Mouse (Mus musculus): ENCODE results near the gene Katnal1. TPM values are rescaled to one million over a fixed set of nuclear protein-coding genes. Genes with fewer than 3 reads are reported as not detected.

Katnal1 gene
- 40.2 and 40.7 TPM in 2 replicates for polyA plus RNA-seq (2015; fragmentation: Nextera tagmentation; extraction: Ambion mirVana)

DNA sequence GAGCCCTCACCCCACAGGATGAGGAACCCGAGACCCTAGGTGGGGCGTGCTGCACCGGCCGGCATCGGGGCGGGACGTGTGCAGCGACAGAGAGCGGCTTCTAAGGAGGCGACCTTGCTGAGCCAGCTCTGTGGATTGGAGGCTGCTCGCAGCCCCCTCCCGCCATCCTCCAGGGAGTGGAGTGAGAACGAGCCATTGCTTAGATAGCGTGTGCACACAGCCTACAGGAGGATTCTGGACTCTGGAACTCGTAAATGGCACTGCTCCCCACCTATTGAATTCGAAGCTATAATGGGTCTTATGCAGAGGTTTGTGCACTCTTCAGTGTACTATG is at the start of gene Katnal1:
Katnal1 (minus strand) TSS at position 205 of the 334 bp plus-strand sequence.
- H3K4me2 ChIP-seq (ENCODE audit: low read length), result peak within 1 kb of the TSS; percentile 65
- H3K27ac ChIP-seq (ENCODE audit: low read length), result peak within 1 kb of the TSS; percentile 99
- 2% methylated on average over 16 of the region's 16 CpGs for WGBS
- peak within 1 kb of the TSS; percentile 72 for H3K4me3 ChIP-seq (ENCODE audit: low read depth, low read length)
- no peaks in the 10 kb centered on the region for H3K36me3 ChIP-seq (ENCODE audit: control insufficient read depth, insufficient read depth, low read length)
- H3K27me3 ChIP-seq (ENCODE audit: control insufficient read depth, insufficient read depth, low read depth, low read length), result no peaks in the 10 kb centered on the region
- peaks cover 15% of the 10 kb centered on the region for H3K4me1 ChIP-seq (ENCODE audit: control insufficient read depth, insufficient read depth, low read length)
- H3K9ac ChIP-seq (ENCODE audit: low read depth, low read length), result peak within 1 kb of the TSS; percentile 91
- H3K9me3 ChIP-seq (replicated peaks; ENCODE audit: control insufficient read depth, low read length, poor library complexity, severe bottlenecking), result no peaks in the 10 kb centered on the region
- ATAC-seq, result no peak

DNA sequence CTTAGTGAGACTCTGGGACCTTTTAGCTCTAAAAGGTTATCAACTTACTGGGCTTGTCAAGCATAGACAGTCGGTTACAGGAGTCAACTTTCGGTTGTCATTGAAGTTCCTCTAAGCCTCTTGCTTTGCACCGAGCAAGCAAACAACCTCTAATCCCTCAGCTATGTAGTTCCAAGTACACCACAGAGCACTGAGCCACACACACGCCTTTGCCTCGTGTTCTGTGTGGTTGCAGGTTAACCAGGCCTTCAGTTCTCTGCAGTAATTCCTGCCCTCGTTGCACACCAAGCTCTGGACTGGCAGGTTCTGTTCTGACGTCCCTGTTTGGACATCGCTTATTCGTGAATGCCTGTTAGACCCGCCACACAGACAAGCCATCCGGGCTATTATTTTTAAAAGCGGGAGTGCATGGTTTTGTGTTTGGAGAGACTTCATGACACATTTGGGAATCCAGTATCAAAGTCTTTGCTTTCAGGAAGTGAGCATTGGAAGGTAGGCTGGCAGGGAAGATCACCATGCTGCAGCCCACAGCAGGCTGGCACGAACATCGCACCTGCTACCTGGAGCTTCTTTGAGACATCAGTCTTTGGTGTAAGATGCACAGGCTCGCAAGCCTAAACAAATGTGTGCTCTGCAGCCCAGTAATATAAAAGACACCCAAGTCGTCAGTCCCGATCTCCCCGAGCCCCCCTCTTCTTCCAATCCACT is 49.5 kb upstream of the Katnal1 start:
- 66% methylated on average over 18 of the region's 18 CpGs for WGBS
- H3K27me3 ChIP-seq (ENCODE audit: control insufficient read depth, insufficient read depth, low read depth, low read length), result no peaks in the 10 kb centered on the region
- H3K4me1 ChIP-seq (ENCODE audit: control insufficient read depth, insufficient read depth, low read length), result peaks cover 2% of the 10 kb centered on the region; the same call in 1 of the 2 replicates
- no peak overlapping the region for H3K4me3 ChIP-seq (ENCODE audit: low read depth, low read length)
- no peak overlapping the region for H3K4me2 ChIP-seq (ENCODE audit: low read length)
- H3K9ac ChIP-seq (ENCODE audit: low read depth, low read length), result no peak overlapping the region
- H3K9me3 ChIP-seq (replicated peaks; ENCODE audit: control insufficient read depth, low read length, poor library complexity, severe bottlenecking), result peaks cover under 1% of the 10 kb centered on the region; the same call in 1 of the 2 replicates
- no peak for ATAC-seq
- H3K27ac ChIP-seq (ENCODE audit: low read length), result no peak overlapping the region
- no peaks in the 10 kb centered on the region for H3K36me3 ChIP-seq (ENCODE audit: control insufficient read depth, insufficient read depth, low read length)

GRCm38 (mm10) chr5:148977698-148978457 is 48.8 kb upstream of the Katnal1 start:
- Histone ChIP-seq H3K9ac (ENCODE audit: low read depth, low read length) (no peak overlapping the region), H3K27ac (ENCODE audit: low read length) (no peak overlapping the region), H3K27me3 (ENCODE audit: control insufficient read depth, insufficient read depth, low read depth, low read length) (no peaks in the 10 kb centered on the region), H3K4me3 (ENCODE audit: low read depth, low read length) (no peak overlapping the region), H3K4me1 (ENCODE audit: control insufficient read depth, insufficient read depth, low read length) (peaks cover 7% of the 10 kb centered on the region; the same call in 1 of the 2 replicates), H3K4me2 (ENCODE audit: low read length) (no peak overlapping the region), H3K9me3 (replicated peaks; ENCODE audit: control insufficient read depth, low read length, poor library complexity, severe bottlenecking) (no peaks in the 10 kb centered on the region), H3K36me3 (ENCODE audit: control insufficient read depth, insufficient read depth, low read length) (no peaks in the 10 kb centered on the region)
- no peak for ATAC-seq
- WGBS, result 25% methylated on average over 14 of the region's 14 CpGs

DNA sequence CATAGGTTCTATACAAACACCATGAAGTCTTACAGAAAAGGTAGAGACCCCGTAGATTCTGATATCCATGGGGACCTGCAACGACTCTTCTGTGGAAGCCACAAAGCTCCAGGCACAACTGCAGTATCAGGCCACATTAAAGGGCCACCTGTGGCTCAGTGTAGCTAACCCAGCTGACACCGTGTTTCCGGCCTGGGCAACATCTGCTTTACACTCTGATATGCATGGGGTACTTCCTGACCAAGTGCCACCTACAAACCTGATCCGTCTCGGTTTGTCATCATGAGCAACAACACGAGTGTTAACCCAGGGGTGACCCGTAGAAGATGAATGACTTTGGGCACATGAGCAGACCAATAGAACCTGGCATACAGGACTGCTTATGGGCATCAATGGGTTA is 47.8 kb upstream of the Katnal1 start:
- Histone ChIP-seq H3K4me2 (ENCODE audit: low read length) (no peak overlapping the region), H3K4me3 (ENCODE audit: low read depth, low read length) (no peak overlapping the region), H3K27ac (ENCODE audit: low read length) (no peak overlapping the region), H3K36me3 (ENCODE audit: control insufficient read depth, insufficient read depth, low read length) (no peaks in the 10 kb centered on the region), H3K9ac (ENCODE audit: low read depth, low read length) (no peak overlapping the region), H3K27me3 (ENCODE audit: control insufficient read depth, insufficient read depth, low read depth, low read length) (no peaks in the 10 kb centered on the region), H3K9me3 (replicated peaks; ENCODE audit: control insufficient read depth, low read length, poor library complexity, severe bottlenecking) (no peaks in the 10 kb centered on the region), H3K4me1 (ENCODE audit: control insufficient read depth, insufficient read depth, low read length) (peaks cover 7% of the 10 kb centered on the region; the same call in 1 of the 2 replicates)
- no peak for ATAC-seq
- WGBS, result 95% methylated on average over 8 of the region's 8 CpGs

- Histone ChIP-seq H3K27me3 (ENCODE audit: control insufficient read depth, insufficient read depth, low read depth, low read length) (no peaks in the 10 kb centered on the region), H3K4me1 (ENCODE audit: control insufficient read depth, insufficient read depth, low read length) (peaks cover 7% of the 10 kb centered on the region; the same call in 1 of the 2 replicates), H3K27ac (ENCODE audit: low read length) (no peak overlapping the region), H3K9ac (ENCODE audit: low read depth, low read length) (no peak overlapping the region), H3K36me3 (ENCODE audit: control insufficient read depth, insufficient read depth, low read length) (no peaks in the 10 kb centered on the region), H3K4me2 (ENCODE audit: low read length) (no peak overlapping the region), H3K9me3 (replicated peaks; ENCODE audit: control insufficient read depth, low read length, poor library complexity, severe bottlenecking) (no peaks in the 10 kb centered on the region), H3K4me3 (ENCODE audit: low read depth, low read length) (no peak overlapping the region)
- no peak for ATAC-seq
- 96% methylated on average over 12 of the region's 12 CpGs for WGBS
Measured at GRCm38 (mm10) chr5:148975035-148975434, 45.9 kb upstream of the Katnal1 start.

- H3K9me3 ChIP-seq (replicated peaks; ENCODE audit: control insufficient read depth, low read length, poor library complexity, severe bottlenecking), result no peaks in the 10 kb centered on the region
- no peaks in the 10 kb centered on the region for H3K27me3 ChIP-seq (ENCODE audit: control insufficient read depth, insufficient read depth, low read depth, low read length)
- 4% methylated on average over 4 of the region's 6 CpGs for WGBS
- H3K4me2 ChIP-seq (ENCODE audit: low read length), result no peak overlapping the region
- no peaks in the 10 kb centered on the region for H3K36me3 ChIP-seq (ENCODE audit: control insufficient read depth, insufficient read depth, low read length)
- no peak overlapping the region for H3K4me3 ChIP-seq (ENCODE audit: low read depth, low read length)
- no peak overlapping the region for H3K27ac ChIP-seq (ENCODE audit: low read length)
- H3K9ac ChIP-seq (ENCODE audit: low read depth, low read length), result no peak overlapping the region
- peaks cover 7% of the 10 kb centered on the region; the same call in 1 of the 2 replicates for H3K4me1 ChIP-seq (ENCODE audit: control insufficient read depth, insufficient read depth, low read length)
- peak; percentile 47 for ATAC-seq
Measured at GRCm38 (mm10) chr5:148973019-148973668, 44.0 kb upstream of the Katnal1 start.

DNA sequence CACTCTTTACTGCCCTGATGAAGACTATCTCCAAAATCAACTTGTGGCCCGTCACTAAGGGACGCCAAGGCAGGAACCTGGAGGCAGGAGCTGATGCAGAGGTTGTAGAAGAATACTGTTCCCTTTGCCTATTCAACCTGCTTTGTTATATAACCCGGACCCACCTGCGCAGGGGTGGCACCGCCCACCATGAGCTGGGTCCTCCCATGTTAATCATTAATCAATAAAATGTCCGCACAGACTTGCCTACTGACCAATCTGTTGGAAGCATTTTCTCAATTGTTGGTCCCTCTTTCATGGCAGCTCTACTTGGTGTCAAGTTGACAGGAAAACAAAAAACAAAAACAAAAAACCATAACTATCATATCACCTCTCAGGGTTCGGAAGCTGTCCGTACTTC is 43.0 kb upstream of the Katnal1 start:
- H3K4me2 ChIP-seq (ENCODE audit: low read length), result no peak overlapping the region
- peaks cover 5% of the 10 kb centered on the region; the same call in 1 of the 2 replicates for H3K4me1 ChIP-seq (ENCODE audit: control insufficient read depth, insufficient read depth, low read length)
- no peaks in the 10 kb centered on the region for H3K27me3 ChIP-seq (ENCODE audit: control insufficient read depth, insufficient read depth, low read depth, low read length)
- H3K9ac ChIP-seq (ENCODE audit: low read depth, low read length), result no peak overlapping the region
- ATAC-seq, result no peak
- H3K36me3 ChIP-seq (ENCODE audit: control insufficient read depth, insufficient read depth, low read length), result no peaks in the 10 kb centered on the region
- H3K9me3 ChIP-seq (replicated peaks; ENCODE audit: control insufficient read depth, low read length, poor library complexity, severe bottlenecking), result no peaks in the 10 kb centered on the region
- 91% methylated on average over 8 of the region's 8 CpGs for WGBS
- H3K4me3 ChIP-seq (ENCODE audit: low read depth, low read length), result no peak overlapping the region
- H3K27ac ChIP-seq (ENCODE audit: low read length), result no peak overlapping the region

DNA sequence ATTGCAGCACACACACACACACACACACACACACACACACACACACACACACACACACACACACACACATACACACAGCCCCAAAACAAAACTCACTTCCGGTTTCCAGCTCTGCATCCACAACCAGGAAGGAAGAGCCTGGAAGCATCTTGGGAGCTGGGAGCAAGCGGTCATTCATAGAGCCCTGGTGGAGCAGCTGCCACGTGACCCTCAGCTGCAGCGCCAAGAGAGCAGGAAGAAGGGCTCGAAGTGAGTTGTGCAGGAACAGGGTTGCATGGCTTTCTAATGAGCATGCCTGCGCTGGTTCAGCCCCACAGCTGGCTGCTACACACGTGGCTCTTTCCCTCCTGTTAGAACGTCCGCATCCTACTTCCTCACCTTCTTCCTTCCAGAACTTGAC is 40.5 kb upstream of the Katnal1 start:
- 61% methylated on average over 9 of the region's 9 CpGs for WGBS
- Histone ChIP-seq H3K9ac (ENCODE audit: low read depth, low read length) (no peak overlapping the region), H3K4me2 (ENCODE audit: low read length) (no peak overlapping the region), H3K27ac (ENCODE audit: low read length) (no peak overlapping the region), H3K9me3 (replicated peaks; ENCODE audit: control insufficient read depth, low read length, poor library complexity, severe bottlenecking) (no peaks in the 10 kb centered on the region), H3K36me3 (ENCODE audit: control insufficient read depth, insufficient read depth, low read length) (no peaks in the 10 kb centered on the region), H3K4me1 (ENCODE audit: control insufficient read depth, insufficient read depth, low read length) (peaks cover 18% of the 10 kb centered on the region), H3K27me3 (ENCODE audit: control insufficient read depth, insufficient read depth, low read depth, low read length) (no peaks in the 10 kb centered on the region), H3K4me3 (ENCODE audit: low read depth, low read length) (no peak overlapping the region)
- no peak for ATAC-seq
